Mouse (Mus musculus): ENCODE data around the gene Gadl1.
"Not testable (repeated sequence)": the region's sequence is repeated elsewhere in the genome, so short reads cannot be mapped to it uniquely, and the experiment has no call there.

DNA sequence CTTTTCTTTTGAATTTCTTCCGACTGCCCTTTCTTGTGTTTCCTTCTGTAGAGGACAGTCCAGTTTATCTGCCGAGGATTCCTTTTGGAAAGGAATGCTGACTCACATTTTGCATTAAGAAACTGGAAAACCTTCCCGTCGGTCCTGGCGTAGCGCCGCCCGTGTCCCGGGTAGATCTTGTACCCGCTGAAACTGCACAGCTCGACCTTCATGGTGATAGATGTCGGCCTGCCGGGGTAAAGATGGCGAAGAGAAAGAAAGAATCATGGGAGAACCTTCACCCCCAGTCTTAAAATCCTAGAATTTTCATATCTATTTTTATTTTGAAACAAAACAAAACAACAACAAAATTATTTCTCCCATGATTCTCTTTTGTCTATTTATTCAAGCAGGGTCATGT lies 131.6 kb downstream of the Gadl1 start:
- not testable (repeated sequence) for TF ChIP-seq POLR2A (IDR thresholded peaks at IDR 0.05; ENCODE audit: low read depth, low read length); CTCF (IDR thresholded peaks at IDR 0.05; ENCODE audit: extremely low read depth, insufficient read length, insufficient replicate concordance, low read depth, low read length)
